Mouse (Mus musculus) embryonic fibroblast, embryonic 13.5 days (primary cell): ENCODE data around the gene St8sia1. TPM values are rescaled to one million over a fixed set of nuclear protein-coding genes. Genes with fewer than 3 reads are reported as not detected.
"Not testable (repeated sequence)": the region's sequence is repeated elsewhere in the genome, so short reads cannot be mapped to it uniquely, and the experiment has no call there.

Source experiments
- H3K27ac ChIP-seq: 2 replicates; pipeline ENCODE4 v1.5.1; 2012; ENCODE audit warnings: low read length, control low read depth, inconsistent platforms; ENCODE audit not compliant: insufficient read depth
- H3K4me1 ChIP-seq: 2 replicates; pipeline ENCODE4 v1.6.1; 2011; ENCODE audit warnings: low read length; ENCODE audit not compliant: control insufficient read depth, insufficient read depth
- H3K4me3 ChIP-seq: 2 replicates; pipeline ENCODE4 v1.5.1; 2011; ENCODE audit warnings: mild to moderate bottlenecking, control low read depth, low read length; ENCODE audit not compliant: insufficient read depth
- CTCF ChIP-seq: IDR thresholded peaks from 2 replicates; pipeline ENCODE4 v1.5.1; 2011; ENCODE audit warnings: mild to moderate bottlenecking, control low read depth, low read length, moderate library complexity, borderline replicate concordance; ENCODE audit not compliant: insufficient read depth
- POLR2A ChIP-seq: IDR thresholded peaks from 2 replicates; pipeline ENCODE4 v1.6.1; 2011; ENCODE audit warnings: low read depth, mild to moderate bottlenecking, control low read depth, low read length, moderate library complexity
- polyA plus RNA-seq: library from polyadenylated mRNA; stranded (reverse); fragments of >200 nt; gene quantifications from 2 replicates; pipeline ENCODE4 v1.2.4, GENCODE M21; 2011; ENCODE audit warnings: low read depth; ENCODE audit not compliant: missing spikeins, insufficient read length

St8sia1 gene
- polyA plus RNA-seq, 1 experiment: 0.07 TPM

DNA sequence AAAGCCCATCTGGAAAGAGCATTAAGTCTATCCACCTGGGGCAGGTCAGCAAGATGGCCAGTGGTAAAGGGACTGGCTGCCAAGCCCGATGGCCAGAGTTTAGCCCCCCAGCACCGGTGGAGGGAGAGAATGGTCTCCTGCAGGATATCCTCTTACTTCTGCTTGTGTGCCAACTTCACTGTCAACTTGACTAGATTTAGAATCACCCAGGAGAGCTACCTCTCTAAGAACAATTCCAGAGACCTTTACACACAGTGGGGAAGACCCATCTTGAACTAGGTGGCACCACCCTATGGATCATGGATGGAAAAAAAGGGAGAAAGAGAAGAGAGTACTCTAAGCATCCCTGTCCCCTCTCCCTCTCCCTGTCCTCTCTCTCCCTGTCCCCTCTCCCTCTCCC lies 28.7 kb upstream of the St8sia1 start:
- Histone ChIP-seq H3K27ac (no peak overlapping the region), H3K4me1 (no peaks in the 10 kb centered on the region), H3K4me3 (no peak overlapping the region)
- no peak for TF ChIP-seq POLR2A
- no peak for TF ChIP-seq CTCF

GRCm38 (mm10) chr6:142992099-142992498 lies 27.8 kb upstream of the St8sia1 start:
- H3K27ac ChIP-seq: no peak overlapping the region
- no peaks in the 10 kb centered on the region for H3K4me1 ChIP-seq
- TF ChIP-seq CTCF (no peak), POLR2A (no peak)
- no peak overlapping the region for H3K4me3 ChIP-seq

DNA sequence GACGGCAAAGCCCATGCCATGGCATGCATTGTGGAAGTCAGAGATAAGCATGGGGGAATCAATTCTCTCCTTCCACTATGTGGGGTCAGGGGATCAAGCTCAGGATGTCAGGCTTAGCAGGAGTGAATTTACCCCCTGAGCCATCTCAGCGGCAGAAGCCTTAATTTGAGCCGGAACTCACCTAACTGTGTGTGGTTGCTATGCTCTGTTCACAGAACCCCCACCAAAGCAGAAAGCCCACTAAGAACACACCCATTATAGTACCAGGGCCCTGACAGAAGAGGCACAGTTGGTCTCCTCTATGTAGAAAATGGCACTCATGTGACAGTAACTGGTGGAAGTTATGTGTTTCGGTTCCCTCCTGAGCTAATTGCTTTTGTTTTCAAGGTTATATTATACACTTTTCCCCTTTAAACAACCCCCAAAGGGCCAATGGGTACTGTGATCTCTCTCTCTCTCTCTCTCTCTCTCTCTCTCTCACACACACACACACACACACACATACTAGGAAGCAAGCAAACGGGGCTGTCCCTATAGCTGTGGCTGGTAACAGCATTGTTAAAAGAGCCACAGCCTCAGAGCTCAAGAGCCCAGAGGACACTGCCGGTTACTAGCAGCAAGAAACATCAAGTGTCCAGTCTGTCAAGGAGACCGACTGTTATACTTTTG lies 27.3 kb upstream of the St8sia1 start:
- Histone ChIP-seq H3K4me1 (no peaks in the 10 kb centered on the region), H3K4me3 (no peak overlapping the region), H3K27ac (no peak overlapping the region)
- no peak for TF ChIP-seq CTCF
- TF ChIP-seq POLR2A: no peak

DNA sequence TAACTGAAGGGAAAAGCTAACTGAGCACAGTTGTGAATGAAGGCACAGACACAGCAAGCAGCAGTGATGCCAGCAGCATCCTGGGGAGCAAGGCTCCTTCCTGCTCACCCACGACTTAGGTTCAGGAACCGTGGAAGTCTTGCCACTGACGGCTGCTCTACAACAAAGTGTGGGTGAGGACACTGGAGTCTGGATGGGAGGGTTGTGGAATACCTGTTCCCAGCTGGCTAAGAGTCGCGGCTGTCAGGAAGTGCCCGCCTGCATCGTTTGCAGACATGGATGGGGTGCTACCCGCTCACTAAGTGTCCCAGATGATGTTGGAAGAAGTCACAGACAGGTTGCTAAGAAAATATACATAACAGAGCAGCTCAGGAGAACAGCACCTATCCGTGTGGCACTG lies 26.3 kb upstream of the St8sia1 start:
- Histone ChIP-seq H3K4me1 (no peaks in the 10 kb centered on the region), H3K27ac (no peak overlapping the region), H3K4me3 (no peak overlapping the region)
- TF ChIP-seq CTCF (no peak), POLR2A (no peak)

GRCm38 (mm10) chr6:142989495-142989894 lies 25.2 kb upstream of the St8sia1 start:
- Histone ChIP-seq H3K4me1 (no peaks in the 10 kb centered on the region), H3K4me3 (no peak overlapping the region), H3K27ac (no peak overlapping the region)
- no peak for TF ChIP-seq POLR2A
- no peak for TF ChIP-seq CTCF

GRCm38 (mm10) chr6:142988753-142989152 lies 24.5 kb upstream of the St8sia1 start:
- no peak overlapping the region for H3K27ac ChIP-seq
- no peak overlapping the region for H3K4me3 ChIP-seq
- TF ChIP-seq CTCF (peak; percentile 93), POLR2A (no peak)
- H3K4me1 ChIP-seq: no peaks in the 10 kb centered on the region

GRCm38 (mm10) chr6:142988231-142988630 lies 24.0 kb upstream of the St8sia1 start:
- Histone ChIP-seq H3K4me1 (no peaks in the 10 kb centered on the region), H3K4me3 (no peak overlapping the region), H3K27ac (no peak overlapping the region)
- TF ChIP-seq CTCF (no peak), POLR2A (no peak)

DNA sequence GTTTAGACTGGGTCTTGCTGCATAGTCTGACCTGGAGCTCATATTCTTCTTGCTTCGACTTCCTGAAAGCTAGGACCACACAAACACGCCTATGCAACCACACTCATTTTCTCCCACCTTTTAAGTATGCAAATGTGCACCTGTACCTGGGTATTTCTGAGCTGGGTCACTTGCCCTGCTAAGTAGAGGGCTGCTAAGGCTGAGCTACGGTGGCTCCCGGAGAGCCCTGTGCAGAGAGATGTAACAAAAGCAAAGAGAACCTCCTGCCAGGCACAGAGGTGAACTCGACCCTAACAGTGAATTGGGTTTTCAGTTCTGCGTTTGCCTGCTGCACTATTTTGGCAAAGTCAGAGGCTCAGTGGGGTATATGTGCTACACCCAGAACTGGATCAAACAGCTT lies 23.4 kb upstream of the St8sia1 start:
- Histone ChIP-seq H3K27ac (no peak overlapping the region), H3K4me3 (no peak overlapping the region), H3K4me1 (no peaks in the 10 kb centered on the region)
- TF ChIP-seq CTCF: no peak
- TF ChIP-seq POLR2A: no peak

DNA sequence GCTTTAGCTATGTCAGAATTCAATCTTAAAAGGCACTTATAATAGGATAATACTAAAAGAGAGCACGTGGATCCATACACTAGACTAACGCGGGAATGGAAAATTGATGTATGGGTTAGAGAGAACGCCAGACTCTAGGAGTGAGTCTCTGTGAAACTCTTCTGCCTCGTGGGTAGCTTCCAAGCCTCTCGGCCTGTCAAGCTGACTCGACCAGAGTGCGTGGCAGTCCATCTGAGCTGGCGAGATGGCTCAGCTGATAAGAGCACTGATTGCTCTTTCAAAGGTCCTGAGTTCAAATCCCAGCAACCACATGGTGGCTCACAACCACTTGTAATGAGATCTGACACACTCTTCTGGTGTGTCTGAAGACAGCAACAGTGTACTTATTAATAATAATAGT lies 22.5 kb upstream of the St8sia1 start:
- H3K4me1 ChIP-seq, H3K4me3 ChIP-seq, H3K27ac ChIP-seq: not testable (repeated sequence)

- not testable (repeated sequence) for H3K4me1 ChIP-seq, H3K4me3 ChIP-seq, H3K27ac ChIP-seq
Observed at GRCm38 (mm10) chr6:142985561-142986238, 21.4 kb upstream of the St8sia1 start.
